Mouse (Mus musculus) A20 (cell line): ENCODE data around the gene LTO1.

Source experiments
- DNase-seq: peaks from one replicate; pipeline ENCODE4 v3.0.0-alpha.2; 2011; ENCODE audit warnings: low read depth, low spot score

The LTO1 gene

DNA sequence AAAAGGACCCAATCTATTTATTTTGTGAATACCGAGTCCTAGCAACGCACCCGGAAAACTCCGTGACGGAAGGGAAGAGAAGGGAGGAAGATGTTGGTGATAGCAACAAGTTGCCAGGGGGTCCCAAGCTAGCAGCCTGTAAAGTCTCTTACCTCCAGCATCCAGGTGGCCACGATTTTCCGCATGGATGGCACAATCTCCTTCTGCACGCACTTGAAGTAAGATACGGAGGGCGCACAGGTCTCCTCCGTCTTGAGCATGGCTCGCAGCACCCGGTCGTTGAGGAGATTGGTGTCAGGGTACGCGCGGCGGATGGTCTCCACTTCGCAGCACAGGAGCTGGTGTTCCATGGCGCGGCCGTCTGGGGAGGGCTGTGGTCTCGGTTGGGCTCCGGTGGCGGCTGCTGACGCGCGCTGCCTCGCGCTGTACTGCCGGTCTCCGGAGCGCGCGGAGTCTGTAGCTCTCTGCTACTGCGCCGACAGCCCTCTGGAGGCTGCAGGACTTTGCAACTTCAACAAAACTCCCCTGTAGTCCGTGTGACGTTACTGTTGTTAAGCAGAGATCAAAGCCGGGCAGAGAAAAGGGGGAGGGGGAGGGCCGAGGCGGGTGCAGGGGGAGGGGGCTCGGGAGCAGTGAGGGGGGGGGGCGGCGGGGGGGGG lies 24.6 kb downstream of the LTO1 start, which contains the start of gene Ccnd1:
Gene Ccnd1, minus strand, starts transcription at position 582 of the 659 bp plus-strand sequence.
- DNase-seq: no peak

DNA sequence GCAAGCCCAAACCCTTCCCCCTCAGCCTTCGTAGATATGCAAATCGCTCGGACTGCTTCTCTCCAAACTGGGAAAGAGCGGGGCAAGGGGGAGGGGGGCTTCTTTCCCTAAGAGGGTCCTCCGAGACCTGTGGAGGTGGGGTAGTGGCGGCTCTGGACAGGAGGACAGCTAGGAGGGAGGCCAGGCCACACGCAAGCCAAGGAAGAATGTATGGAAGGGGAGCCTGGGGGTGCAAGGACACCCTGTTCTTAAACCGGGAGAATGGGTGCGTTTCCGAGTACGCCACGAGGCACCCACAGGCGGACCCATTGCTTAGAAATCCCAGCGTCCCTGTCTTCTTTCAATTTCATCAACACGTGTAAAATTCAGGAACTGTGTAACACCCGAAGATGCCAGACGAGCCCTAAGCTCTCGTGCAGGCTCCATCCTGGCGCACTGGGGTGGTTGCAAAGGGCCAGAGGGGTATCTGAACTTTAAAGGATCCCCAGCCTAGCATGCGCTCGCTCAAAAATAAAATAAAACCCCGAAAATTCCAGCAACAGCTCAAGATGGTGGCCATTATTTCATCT lies 25.2 kb downstream of the LTO1 start:
- no peak for DNase-seq

DNA sequence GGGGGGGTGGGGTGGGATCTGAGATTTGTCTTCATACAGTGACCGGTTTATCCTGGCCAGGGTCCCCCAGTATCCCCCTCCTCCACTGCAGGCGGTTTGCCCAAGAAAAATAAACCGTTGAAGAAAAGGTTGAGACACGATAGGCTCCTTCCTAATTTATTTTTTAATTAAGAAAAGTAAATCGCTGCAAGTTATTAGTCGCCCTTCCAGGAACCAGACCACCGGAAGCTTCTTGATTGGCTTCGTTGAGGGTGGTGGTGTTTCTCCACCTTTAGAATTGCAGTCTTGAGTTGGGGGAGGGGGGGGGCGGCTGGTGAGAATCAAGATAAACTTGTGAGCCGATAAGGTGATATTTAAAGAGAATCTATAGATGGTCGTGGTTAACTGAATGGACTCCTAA lies 25.7 kb downstream of the LTO1 start:
- DNase-seq: no peak

DNA sequence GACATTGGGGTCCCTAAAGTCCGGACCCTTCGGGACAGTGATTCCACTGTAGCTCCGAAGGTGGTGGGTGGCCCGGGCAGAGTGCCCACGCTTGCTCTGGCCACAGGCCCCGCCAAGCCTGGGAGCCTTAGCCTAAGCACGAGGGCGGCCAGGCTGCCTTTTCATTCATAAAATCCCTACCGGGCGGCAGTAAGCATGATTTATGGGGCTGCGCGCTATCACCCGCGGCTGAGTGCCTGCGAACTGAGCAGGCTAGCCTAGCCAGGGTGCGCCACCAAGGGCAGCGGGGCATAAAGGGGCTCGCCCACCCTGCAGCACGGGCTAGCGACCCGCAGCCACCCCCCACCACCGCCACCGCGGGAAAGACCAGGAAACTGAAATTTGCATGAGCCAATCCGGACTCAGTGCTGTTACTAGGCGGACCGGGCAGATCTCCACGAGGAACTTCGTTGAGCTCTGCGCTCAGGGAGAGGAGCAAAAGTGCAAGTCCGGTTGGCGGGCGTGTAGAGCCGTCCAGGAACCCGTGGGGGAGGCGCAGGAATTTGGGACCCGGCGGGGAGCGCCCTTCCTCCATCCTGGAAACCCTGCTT lies 26.4 kb downstream of the LTO1 start:
- DNase-seq: no peak

DNA sequence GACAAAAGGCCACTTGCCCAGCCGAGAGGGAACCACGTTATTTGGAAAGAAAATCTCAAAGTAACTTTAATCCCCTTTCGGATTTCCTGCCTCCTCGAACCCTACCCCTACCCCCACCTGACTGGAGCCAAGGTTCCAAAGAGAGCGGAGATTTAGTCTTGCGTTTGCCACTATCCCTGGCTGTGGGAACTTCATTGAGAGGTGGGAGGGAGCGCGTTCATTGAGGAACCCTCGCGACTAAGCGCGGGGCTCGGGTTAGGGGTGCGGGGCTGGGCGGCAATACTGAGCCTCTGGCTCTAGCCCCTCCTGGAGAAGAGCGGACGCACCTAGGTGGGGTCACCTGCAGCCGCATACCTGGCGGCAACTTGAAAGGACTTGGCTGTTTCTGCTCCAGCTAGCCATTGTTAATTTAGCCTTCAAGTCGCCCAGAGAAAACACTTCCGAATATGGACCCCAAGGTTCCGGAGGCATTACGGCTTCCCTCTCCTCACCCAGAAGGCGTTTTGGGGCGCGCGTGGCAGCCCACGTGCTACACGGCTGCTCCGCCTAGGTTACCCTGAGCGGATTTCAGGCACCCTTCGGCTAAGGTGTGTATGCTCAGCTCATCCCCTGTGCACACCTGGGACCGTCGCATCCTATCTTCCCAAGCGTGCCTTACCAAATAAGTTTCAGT lies 27.3 kb downstream of the LTO1 start:
- no peak for DNase-seq

DNA sequence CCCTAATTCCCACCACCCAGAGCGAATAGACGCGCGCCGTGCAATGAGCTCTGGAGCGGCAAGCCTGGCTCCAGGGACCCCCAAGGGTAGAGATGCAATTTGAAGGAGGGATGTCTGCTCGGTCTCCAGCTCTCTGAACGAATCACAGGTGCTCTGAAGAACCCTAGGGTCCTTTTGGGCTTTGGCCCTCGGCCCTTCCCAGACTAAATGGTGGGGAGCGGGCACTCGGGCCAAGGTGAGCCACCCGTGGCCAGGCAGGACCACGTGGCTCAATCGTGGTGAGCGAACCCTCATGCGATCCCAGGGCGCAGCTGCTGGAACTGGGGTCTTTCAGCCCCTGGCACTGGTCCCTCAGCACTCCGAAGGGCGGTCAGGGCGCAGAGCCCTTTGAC lies 27.8 kb downstream of the LTO1 start:
- no peak for DNase-seq

DNA sequence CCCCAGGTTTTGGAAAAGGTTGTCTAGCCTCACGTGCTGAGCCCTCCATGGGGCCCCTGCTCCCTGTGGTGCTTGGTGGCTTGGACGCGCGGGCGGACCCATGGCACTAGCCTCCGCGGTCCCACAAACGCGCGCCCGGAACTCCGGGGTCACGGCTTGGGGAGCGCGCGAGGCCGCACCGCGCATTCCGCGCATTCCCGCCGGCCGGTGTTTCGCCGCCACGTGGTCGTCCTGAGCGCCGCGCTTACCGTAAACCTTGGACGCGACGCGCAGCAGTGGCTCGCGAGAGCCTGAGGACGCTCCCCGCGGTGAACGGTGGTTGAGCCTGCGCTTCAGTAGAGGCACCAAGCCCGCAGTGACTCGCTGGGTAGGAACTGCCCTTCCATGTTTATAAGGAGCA lies 28.4 kb downstream of the LTO1 start:
- no peak for DNase-seq

DNA sequence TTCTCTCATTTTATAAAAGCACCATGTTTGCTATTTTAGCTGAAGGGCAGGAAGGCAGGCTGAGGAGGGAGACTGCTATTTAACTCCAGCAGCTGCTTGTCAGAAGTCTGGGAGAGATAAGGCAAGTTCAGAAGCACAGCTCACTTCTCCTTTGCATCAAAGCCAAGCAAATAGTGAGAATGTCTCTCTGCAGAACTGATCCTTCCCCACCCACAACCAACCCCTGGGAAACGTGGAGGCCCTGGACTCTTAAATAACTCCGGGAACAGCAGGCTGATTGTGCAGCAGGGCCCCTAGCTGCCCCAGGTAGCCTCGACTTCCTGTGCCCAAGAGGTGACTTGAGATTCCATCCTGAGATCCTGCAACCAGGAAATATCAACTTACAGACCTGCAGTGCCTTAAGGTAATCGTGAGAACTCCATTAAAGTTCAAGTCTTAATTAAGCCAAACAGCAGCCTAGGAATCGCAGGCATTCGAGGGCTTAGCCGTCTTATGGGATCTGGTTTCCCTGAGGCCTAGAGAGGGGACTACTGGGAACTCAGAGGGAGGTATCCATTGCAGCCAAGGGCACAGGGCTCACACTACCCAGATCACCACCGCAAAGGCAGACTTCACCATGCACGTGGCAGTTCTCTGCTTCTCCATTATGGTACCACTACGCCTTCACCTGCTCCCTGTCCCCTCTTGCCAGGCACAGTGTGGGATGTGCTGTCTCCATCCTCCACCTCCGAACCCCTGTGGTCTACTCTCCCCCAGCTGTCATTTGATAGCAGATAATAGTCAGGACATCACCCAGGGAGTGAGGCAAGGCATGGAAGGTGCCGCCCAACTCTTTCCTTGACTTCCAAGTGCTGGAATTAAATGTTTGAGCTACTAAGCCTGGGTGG lies 43.9 kb downstream of the LTO1 start:
- no peak for DNase-seq

DNA sequence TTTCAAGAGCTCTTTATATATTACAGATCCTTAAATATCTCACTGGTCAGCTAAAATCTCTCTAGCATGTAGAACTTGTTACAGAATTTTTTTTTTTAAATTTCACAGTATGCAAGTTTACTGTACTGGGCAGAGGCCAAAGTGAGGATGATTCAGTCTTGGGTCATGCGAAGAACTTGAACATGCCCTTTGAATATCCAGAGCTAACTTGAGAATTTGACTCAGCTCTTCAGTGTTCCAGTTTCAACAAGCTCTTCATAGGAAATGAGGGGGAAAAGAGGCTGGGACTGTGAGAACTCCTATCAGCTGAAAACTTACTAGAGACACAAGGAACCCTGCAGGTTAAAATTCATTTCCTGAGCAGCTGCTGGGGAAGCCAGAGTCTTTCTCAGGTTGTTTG lies 49.0 kb downstream of the LTO1 start:
- DNase-seq: no peak

DNA sequence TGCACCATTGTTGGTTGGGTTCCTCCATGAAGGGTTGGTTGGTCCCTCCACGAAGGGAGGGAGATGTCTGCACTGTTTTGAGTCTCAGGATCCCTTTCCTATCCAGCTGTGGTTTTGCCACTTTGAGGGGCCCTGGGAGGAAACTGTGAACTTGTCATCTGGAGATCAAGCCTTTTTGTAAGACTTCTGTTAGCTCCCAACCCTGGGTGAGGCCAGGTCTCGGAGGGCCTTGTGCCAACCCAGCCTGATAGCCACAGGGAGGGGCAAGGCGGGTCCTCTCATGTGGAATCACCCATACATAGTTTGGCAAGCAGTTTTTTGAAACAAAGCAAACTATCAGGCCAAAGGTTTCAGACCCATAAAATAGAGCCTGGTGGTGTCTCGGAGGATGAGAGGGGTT lies 49.4 kb downstream of the LTO1 start:
- DNase-seq: no peak

DNA sequence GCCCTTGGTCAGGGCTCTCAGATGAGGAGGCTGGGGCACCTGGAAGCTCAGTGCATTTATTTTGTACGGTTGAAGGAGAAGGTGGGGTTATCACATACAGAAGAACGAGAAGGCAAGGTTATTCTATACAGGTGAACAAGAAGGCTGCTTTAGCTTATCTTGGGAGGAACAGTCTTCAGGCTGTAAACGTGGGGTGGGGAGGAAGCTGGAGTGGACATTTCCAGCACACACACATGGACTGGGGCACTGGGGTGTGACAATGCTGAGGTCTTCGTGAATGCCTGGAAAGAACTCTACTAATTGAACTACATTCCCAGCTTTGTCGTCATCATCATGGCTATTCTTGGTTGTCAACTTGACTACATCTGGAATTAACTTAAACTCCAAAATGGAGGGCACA lies 51.0 kb downstream of the LTO1 start:
- no peak for DNase-seq

DNA sequence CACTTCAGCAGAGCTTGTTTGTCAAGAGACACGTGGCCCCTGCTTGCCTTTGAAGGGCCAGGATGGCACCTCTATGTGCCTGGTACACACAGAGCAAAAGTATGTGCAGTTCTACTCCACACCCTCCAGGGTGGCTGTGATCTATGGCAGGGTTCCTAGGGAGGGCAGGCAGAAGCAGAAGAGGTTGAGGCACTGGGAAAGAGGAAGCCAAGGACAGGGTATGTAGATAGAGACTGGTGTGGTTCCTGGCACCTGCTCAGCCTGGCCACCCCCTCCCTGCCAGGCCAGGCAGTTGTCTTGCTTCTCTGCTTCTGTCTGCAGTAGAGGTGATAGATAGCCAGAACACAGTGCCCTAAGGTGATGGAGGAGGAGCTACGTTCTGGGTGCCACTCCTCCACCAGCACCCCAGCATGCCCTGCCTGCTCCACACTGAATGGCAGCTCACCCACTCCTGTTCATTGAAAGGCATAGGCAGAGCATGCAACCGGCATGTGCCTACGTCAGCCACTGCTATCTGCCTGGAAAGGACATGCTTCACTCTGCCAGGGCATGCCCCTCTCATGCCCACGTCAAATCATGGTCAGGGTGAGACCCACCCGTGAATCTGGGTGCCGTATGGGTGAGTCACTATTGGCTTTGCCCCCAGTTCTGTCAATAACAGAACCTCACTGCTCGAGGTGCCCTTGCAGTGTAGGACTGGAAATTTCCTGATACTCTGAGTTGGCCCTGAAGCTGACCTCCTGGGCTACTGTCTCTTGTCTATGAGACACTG lies 56.3 kb downstream of the LTO1 start:
- DNase-seq: peak; percentile 30

DNA sequence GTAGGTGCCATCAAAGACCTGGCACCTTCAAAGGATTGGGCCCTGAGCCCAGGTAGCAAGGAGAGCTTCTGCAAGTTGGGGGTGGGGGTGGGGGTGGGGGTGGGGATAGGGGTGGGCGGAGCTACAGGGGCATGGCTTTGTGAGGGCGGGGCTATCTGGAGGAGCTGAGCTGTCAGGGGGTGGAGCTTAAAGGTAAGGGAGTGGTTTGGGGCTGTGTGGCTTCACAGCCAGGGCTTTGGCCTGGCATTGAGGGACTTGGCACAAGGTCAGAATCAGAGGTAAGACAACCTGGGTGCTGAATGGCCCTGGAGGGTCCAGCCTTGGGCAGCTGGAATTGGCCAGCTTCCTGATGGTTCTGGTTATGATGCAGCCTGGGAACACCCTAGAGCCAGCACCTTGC lies 56.9 kb downstream of the LTO1 start:
- DNase-seq: no peak

DNA sequence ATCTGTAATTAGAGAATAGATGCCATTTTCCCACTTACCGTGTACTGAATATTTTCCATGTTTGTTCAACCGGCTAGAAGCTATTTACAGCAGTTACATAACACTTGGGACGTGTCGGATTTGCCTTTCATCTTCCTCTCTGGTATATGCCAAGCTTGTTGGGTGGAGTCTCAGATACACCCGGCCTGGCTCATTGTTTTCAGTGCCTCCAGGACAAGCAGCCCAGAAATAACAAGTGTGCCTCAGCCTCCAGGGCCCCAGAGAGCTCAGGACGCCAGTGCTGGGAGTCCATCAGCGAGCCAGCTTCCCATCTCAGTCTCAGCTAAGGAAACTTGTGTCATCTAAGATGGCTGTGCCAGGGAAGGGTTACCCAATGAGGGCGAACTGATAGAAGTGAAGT lies 58.6 kb downstream of the LTO1 start:
- no peak for DNase-seq

DNA sequence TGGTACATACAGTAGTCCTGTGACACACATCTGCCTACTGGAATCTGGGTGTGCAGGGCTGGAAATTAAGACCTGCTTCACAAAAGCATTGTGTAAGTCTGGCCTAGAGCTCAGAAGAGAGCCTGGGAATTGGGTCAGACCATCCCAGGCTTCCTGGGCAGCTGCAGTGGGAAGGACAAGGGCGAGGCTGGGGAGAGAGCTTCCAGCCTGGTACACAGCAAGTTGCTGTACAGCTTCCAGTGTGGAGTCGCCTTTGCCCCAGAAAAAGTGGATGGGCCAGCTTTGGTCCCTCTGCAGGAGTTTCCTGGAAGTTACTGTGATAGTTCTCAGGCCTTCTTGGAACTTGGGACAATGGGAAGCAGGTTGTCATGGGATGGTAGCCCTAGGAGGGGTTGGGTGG lies 62.2 kb downstream of the LTO1 start:
- no peak for DNase-seq

DNA sequence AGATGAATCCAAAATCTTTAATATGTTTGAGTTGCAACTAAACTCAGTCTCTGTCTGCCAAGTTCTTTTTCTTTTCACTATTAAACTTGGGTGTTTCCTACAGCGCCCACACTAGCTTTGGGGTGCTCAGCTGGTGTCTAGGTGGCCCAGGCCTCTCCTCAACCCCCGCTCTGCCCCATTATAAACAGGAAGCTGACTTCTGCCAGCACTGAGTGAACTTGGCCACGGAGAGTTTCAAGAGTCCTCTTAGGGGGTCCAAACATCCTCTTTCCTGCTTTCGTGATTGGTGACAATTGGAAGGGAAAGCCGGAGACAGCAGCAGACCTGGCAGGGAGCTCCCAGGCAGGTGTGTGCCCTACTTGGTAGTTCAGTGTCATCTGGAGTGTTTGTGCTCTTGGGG lies 64.9 kb downstream of the LTO1 start:
- peak; percentile 29 for DNase-seq
